In the genomic region with DNA sequence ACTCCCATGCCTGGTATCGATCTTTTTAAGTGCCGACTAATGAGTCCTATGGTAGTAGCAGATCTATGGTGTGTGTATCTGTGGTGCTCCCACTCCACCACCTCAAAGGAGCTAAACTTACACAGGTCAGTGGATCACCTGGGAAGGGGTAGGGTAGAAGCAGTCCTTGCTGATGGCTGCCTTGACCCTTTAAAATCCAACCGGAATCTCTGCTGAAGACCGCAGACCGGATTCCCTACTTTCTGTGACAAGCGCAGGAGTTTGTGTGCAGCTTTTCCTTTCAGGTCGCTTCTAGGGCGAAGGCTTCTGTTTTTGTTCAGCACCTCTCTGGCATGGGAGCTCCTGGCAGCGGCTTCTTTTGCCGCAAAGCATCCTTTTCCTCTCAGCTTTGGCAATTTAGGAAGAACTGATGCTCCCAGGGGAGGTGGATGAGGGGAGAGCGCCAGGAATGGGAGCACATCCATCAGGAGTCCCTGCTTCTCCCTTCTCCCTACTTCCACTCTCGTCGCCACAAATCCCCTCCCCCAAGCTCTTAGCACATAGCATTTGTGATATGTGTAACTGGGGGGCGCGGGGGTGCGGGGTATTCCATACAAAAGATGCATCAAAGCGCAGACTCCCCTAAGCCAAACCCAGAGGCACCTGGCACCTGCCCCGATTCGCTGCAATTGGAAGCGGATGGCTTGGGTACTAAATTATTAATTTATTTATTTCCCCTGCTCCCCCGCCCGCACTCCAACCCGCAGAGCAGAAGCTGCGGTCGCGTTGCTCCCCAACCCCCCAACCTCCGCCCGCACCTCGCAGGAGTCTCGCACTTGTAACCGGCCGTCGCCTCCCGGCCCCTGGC, we compare ENCODE assay signal across 7 mouse cellular contexts. TPM values are rescaled to one million over a fixed set of nuclear protein-coding genes. Genes with fewer than 3 reads are reported as not detected.
DNase-seq lines count a peak whose midpoint lies in the region; ATAC-seq and TF ChIP-seq lines count a peak whose summit lies in the region.

No protein-coding gene starts in this region.

- peak; percentile 84 for ATAC-seq in embryonic facial prominence, embryonic 11.5 days (replicated peaks; ENCODE audit: insufficient number of reproducible peaks, low FRiP score, low TSS enrichment, low read depth)
- 0 out of 2 replicates have a peak, but pooled peaks have one; percentile 45 for ATAC-seq in intestine, embryonic 14.5 days (replicated peaks; ENCODE audit: low FRiP score, low TSS enrichment, low read depth)
- no peak for ATAC-seq in liver, embryonic 12.5 days

- peak overlapping the region; percentile 95 for H3K4me2 ChIP-seq in embryonic facial prominence, embryonic 11.5 days (ENCODE audit: low read depth, low read length)
- H3K4me2 ChIP-seq in intestine, embryonic 14.5 days (ENCODE audit: low read length) = peak overlapping the region; percentile 96
- H3K4me2 ChIP-seq in liver, embryonic 12.5 days = peak overlapping the region; percentile 69

- WGBS in embryonic facial prominence, embryonic 11.5 days = 3% methylated on average over 33 of the region's 34 CpGs
- WGBS in intestine, embryonic 14.5 days = 3% methylated on average over 34 of the region's 34 CpGs
- 11% methylated on average over 24 of the region's 34 CpGs for WGBS in liver, embryonic 12.5 days (ENCODE audit: insufficient replicate concordance)

- H3K36me3 ChIP-seq in testis, adult 2 months (ENCODE audit: control insufficient read depth, insufficient read depth, low read length) = no peaks in the 10 kb centered on the region
- no peaks in the 10 kb centered on the region for H3K36me3 ChIP-seq in embryonic facial prominence, embryonic 11.5 days (replicated peaks; ENCODE audit: control insufficient read depth, insufficient read depth, low read depth, low read length)
- H3K36me3 ChIP-seq in intestine, embryonic 14.5 days (ENCODE audit: control insufficient read depth, insufficient read depth, low read length) = no peaks in the 10 kb centered on the region
- no peaks in the 10 kb centered on the region for H3K36me3 ChIP-seq in liver, embryonic 12.5 days

- no peak for TF ChIP-seq POLR2A in testis, adult 2 months (IDR thresholded peaks at IDR 0.05; ENCODE audit: control insufficient read depth, low read depth, low read length)

- H3K9me3 ChIP-seq in embryonic facial prominence, embryonic 11.5 days (replicated peaks; ENCODE audit: control insufficient read depth, low read length) = no peaks in the 10 kb centered on the region
- H3K9me3 ChIP-seq in intestine, embryonic 14.5 days (ENCODE audit: control insufficient read depth, low read length) = no peaks in the 10 kb centered on the region
- no peaks in the 10 kb centered on the region for H3K9me3 ChIP-seq in liver, embryonic 12.5 days (replicated peaks)

- peaks cover 3% of the 10 kb centered on the region; the same call in 1 of the 2 replicates for H3K4me1 ChIP-seq in testis, adult 2 months (ENCODE audit: control insufficient read depth, insufficient read depth, low read length)
- H3K4me1 ChIP-seq in embryonic facial prominence, embryonic 11.5 days (ENCODE audit: control insufficient read depth, insufficient read depth, low read length) = no peaks in the 10 kb centered on the region
- H3K4me1 ChIP-seq in intestine, embryonic 14.5 days (replicated peaks; ENCODE audit: control insufficient read depth, insufficient read depth, low read length) = no peaks in the 10 kb centered on the region
- no peaks in the 10 kb centered on the region for H3K4me1 ChIP-seq in liver, embryonic 12.5 days

- H3K27me3 ChIP-seq in testis, adult 2 months (ENCODE audit: control insufficient read depth, insufficient read depth, low read length) = peaks cover 6% of the 10 kb centered on the region
- peaks cover 7% of the 10 kb centered on the region for H3K27me3 ChIP-seq in embryonic facial prominence, embryonic 11.5 days (ENCODE audit: control insufficient read depth, insufficient read depth, low read length)
- H3K27me3 ChIP-seq in intestine, embryonic 14.5 days (replicated peaks; ENCODE audit: control insufficient read depth, insufficient read depth, low read length) = peaks cover 45% of the 10 kb centered on the region
- peaks cover 30% of the 10 kb centered on the region for H3K27me3 ChIP-seq in liver, embryonic 12.5 days (replicated peaks)

- no peak for DNase-seq in testis, postnatal 14 days (ENCODE audit: low spot score)
- DNase-seq in embryonic facial prominence, embryonic 11.5 days (ENCODE audit: low spot score) = peak; percentile 29
- peak; percentile 73 for DNase-seq in intestine, embryonic 14.5 days (ENCODE audit: low spot score)
- DNase-seq in right cerebral cortex, postnatal 25 days = peak; percentile 60
- no peak for DNase-seq in gastrocnemius, postnatal 25 days

- TF ChIP-seq CTCF in testis, adult 2 months (IDR thresholded peaks at IDR 0.05; ENCODE audit: control insufficient read depth, insufficient read depth, insufficient replicate concordance, low read depth, low read length) = no peak

- H3K9ac ChIP-seq in embryonic facial prominence, embryonic 11.5 days (replicated peaks; ENCODE audit: low read length) = no peak overlapping the region; the same call in 1 of the 2 replicates
- 0 out of 2 replicates have a peak overlapping the region, but pooled peaks have one; percentile 29 for H3K9ac ChIP-seq in intestine, embryonic 14.5 days (ENCODE audit: low read length)
- no peak overlapping the region for H3K9ac ChIP-seq in liver, embryonic 12.5 days

- H3K27ac ChIP-seq in testis, adult 2 months (ENCODE audit: control insufficient read depth, insufficient read depth, low read depth, low read length) = no peak overlapping the region
- H3K27ac ChIP-seq in embryonic facial prominence, embryonic 11.5 days (replicated peaks; ENCODE audit: low read depth, low read length) = no peak overlapping the region
- no peak overlapping the region for H3K27ac ChIP-seq in intestine, embryonic 14.5 days (ENCODE audit: low read depth)
- no peak overlapping the region for H3K27ac ChIP-seq in liver, embryonic 12.5 days

- peak overlapping the region; percentile 82; the same call in 1 of the 2 replicates for H3K4me3 ChIP-seq in testis, adult 2 months (ENCODE audit: control insufficient read depth, low read depth, low read length)
- H3K4me3 ChIP-seq in embryonic facial prominence, embryonic 11.5 days (ENCODE audit: low read depth, low read length) = peak overlapping the region; percentile 68
- H3K4me3 ChIP-seq in intestine, embryonic 14.5 days (ENCODE audit: low read depth, low read length) = peak overlapping the region; percentile 44
- H3K4me3 ChIP-seq in liver, embryonic 12.5 days = peak overlapping the region; percentile 51

RNA-seq across cellular contexts. Expression of gene Zfp804a, which starts 0.5 kb away (rescaled TPM):
- not detected in 2 replicates for polyA plus RNA-seq in testis, adult 2 months (2012; rRNA removed)
- 0.91 and 0.93 TPM in 2 replicates for polyA plus RNA-seq in embryonic facial prominence, embryonic 11.5 days (2014; fragmentation: Nextera tagmentation; extraction: Ambion mirVana)
- 4.4 and 5.2 TPM in 2 replicates for polyA plus RNA-seq in intestine, embryonic 14.5 days (2014; fragmentation: Nextera tagmentation; extraction: Ambion mirVana)
- polyA plus RNA-seq in liver, embryonic 12.5 days (2016; fragmentation: Nextera tagmentation; extraction: Ambion mirVana) = 0.08 TPM in 2 replicates
- not detected for total RNA-seq in gastrocnemius, postnatal 25 days (2021)

Comparison
In these comparisons a context has a peak if more than half of its experiments do, and no peak if none do; other contexts are left out.
1. DNase-seq: peak in embryonic facial prominence, embryonic 11.5 days (single experiment), intestine, embryonic 14.5 days (single experiment) and right cerebral cortex, postnatal 25 days (single experiment); none in testis, postnatal 14 days (single experiment) and gastrocnemius, postnatal 25 days (single experiment).
2. Peak in every context shown above with its lines, with median percentiles within 50 percentile points of each other: H3K4me3 ChIP-seq and H3K4me2 ChIP-seq.